Mouse (Mus musculus) urinary bladder, postnatal 10 days (tissue): Measurements from ENCODE around the gene Nphs1.
"Not testable (repeated sequence)": the region's sequence is repeated elsewhere in the genome, so short reads cannot be mapped to it uniquely, and the experiment has no call there.

ENCODE experiments used
- DNase-seq: peaks from one replicate; pipeline ENCODE4 v3.0.0; 2022; ENCODE audit warnings: low spot score

The Nphs1 gene

GRCm38 (mm10) chr7:30443696-30444095 lies 14.4 kb upstream of the Nphs1 start:
- DNase-seq: no peak

- no peak for DNase-seq
Measured at GRCm38 (mm10) chr7:30444154-30444970, 13.8 kb upstream of the Nphs1 start.

- DNase-seq: no peak
Measured at GRCm38 (mm10) chr7:30444971-30445751, 13.0 kb upstream of the Nphs1 start, which contains the start of gene Aplp1. Gene Aplp1, minus strand, starts transcription at chr7:30445535.

GRCm38 (mm10) chr7:30450241-30450640 lies 7.9 kb upstream of the Nphs1 start:
- DNase-seq: no peak

- DNase-seq: no peak
Measured at GRCm38 (mm10) chr7:30453327-30453726, 4.8 kb upstream of the Nphs1 start.

- no peak for DNase-seq
Measured at GRCm38 (mm10) chr7:30453766-30454165, 4.3 kb upstream of the Nphs1 start.

- no peak for DNase-seq
Measured at GRCm38 (mm10) chr7:30454259-30454658, 3.9 kb upstream of the Nphs1 start.

GRCm38 (mm10) chr7:30456487-30456886 lies 1.6 kb upstream of the Nphs1 start:
- DNase-seq: no peak

GRCm38 (mm10) chr7:30456911-30457628 lies 1.0 kb upstream of the Nphs1 start:
- no peak for DNase-seq

- DNase-seq: no peak
Measured at GRCm38 (mm10) chr7:30459484-30459883, 1.4 kb downstream of the Nphs1 start.

- no peak for DNase-seq
Measured at GRCm38 (mm10) chr7:30463568-30463967, 5.5 kb downstream of the Nphs1 start.

- no peak for DNase-seq
Measured at GRCm38 (mm10) chr7:30463996-30464395, 5.9 kb downstream of the Nphs1 start.

GRCm38 (mm10) chr7:30464816-30465300 lies 6.7 kb downstream of the Nphs1 start:
- no peak for DNase-seq

- no peak for DNase-seq
Measured at GRCm38 (mm10) chr7:30472411-30472810, 14.3 kb downstream of the Nphs1 start.

GRCm38 (mm10) chr7:30474999-30475398 lies 16.9 kb downstream of the Nphs1 start:
- no peak for DNase-seq

GRCm38 (mm10) chr7:30476136-30476535 lies 18.0 kb downstream of the Nphs1 start:
- DNase-seq: not testable (repeated sequence)

- no peak for DNase-seq
Measured at GRCm38 (mm10) chr7:30477415-30478381, 19.6 kb downstream of the Nphs1 start.

GRCm38 (mm10) chr7:30484250-30484649 lies 26.1 kb downstream of the Nphs1 start:
- DNase-seq: no peak

GRCm38 (mm10) chr7:30490251-30490956 lies 32.3 kb downstream of the Nphs1 start:
- no peak for DNase-seq

GRCm38 (mm10) chr7:30490957-30491307 lies 32.8 kb downstream of the Nphs1 start:
- no peak for DNase-seq

GRCm38 (mm10) chr7:30492765-30493164 lies 34.6 kb downstream of the Nphs1 start:
- DNase-seq: no peak
